Mouse (Mus musculus): ENCODE results near the gene Nuak1. TPM values are rescaled to one million over a fixed set of nuclear protein-coding genes. Genes with fewer than 3 reads are reported as not detected.

The Nuak1 gene
- polyA plus RNA-seq, 1 experiment from 2014 or later: 1.2 TPM

GRCm38 (mm10) chr10:84467555-84468164, 27.3 kb upstream of the Nuak1 start:
- peaks cover 12% of the 10 kb centered on the region; the same call in 1 of the 2 replicates for H3K4me1 ChIP-seq
- H3K9me3 ChIP-seq (replicated peaks): no peaks in the 10 kb centered on the region
- H3K27me3 ChIP-seq (ENCODE audit: low read depth, poor library complexity, severe bottlenecking): no peaks in the 10 kb centered on the region
- no peak for DNase-seq (ENCODE audit: low spot score)
- 42% methylated on average over 6 of the region's 6 CpGs for WGBS
- H3K27ac ChIP-seq: no peak overlapping the region
- no peak overlapping the region for H3K4me3 ChIP-seq
- H3K36me3 ChIP-seq: no peaks in the 10 kb centered on the region

GRCm38 (mm10) chr10:84465511-84465910, 25.1 kb upstream of the Nuak1 start:
- no peak for DNase-seq (ENCODE audit: low spot score)
- Histone ChIP-seq H3K27me3 (ENCODE audit: low read depth, poor library complexity, severe bottlenecking) (no peaks in the 10 kb centered on the region), H3K4me3 (no peak overlapping the region), H3K27ac (no peak overlapping the region), H3K9me3 (replicated peaks) (no peaks in the 10 kb centered on the region), H3K36me3 (no peaks in the 10 kb centered on the region), H3K4me1 (peaks cover 12% of the 10 kb centered on the region; the same call in 1 of the 2 replicates)
- 86% methylated on average over 4 of the region's 4 CpGs for WGBS

GRCm38 (mm10) chr10:84460420-84461101, 20.2 kb upstream of the Nuak1 start:
- H3K4me1 ChIP-seq: 0 out of 2 replicates have a peak, but pooled peaks cover 3% of the 10 kb centered on the region
- DNase-seq (ENCODE audit: low spot score): no peak
- no peaks in the 10 kb centered on the region for H3K9me3 ChIP-seq (replicated peaks)
- no peak overlapping the region for H3K27ac ChIP-seq
- H3K36me3 ChIP-seq: no peaks in the 10 kb centered on the region
- H3K27me3 ChIP-seq (ENCODE audit: low read depth, poor library complexity, severe bottlenecking): no peaks in the 10 kb centered on the region
- H3K4me3 ChIP-seq: no peak overlapping the region
- WGBS: 78% methylated on average over 8 of the region's 8 CpGs

- 86% methylated on average over 5 of the region's 5 CpGs for WGBS
- H3K36me3 ChIP-seq: no peaks in the 10 kb centered on the region
- no peaks in the 10 kb centered on the region for H3K27me3 ChIP-seq (ENCODE audit: low read depth, poor library complexity, severe bottlenecking)
- H3K4me1 ChIP-seq: no peaks in the 10 kb centered on the region
- DNase-seq (ENCODE audit: low spot score): no peak
- H3K27ac ChIP-seq: no peak overlapping the region
- H3K9me3 ChIP-seq (replicated peaks): no peaks in the 10 kb centered on the region
- H3K4me3 ChIP-seq: no peak overlapping the region
Observed at GRCm38 (mm10) chr10:84458094-84458493, 17.7 kb upstream of the Nuak1 start.

DNA sequence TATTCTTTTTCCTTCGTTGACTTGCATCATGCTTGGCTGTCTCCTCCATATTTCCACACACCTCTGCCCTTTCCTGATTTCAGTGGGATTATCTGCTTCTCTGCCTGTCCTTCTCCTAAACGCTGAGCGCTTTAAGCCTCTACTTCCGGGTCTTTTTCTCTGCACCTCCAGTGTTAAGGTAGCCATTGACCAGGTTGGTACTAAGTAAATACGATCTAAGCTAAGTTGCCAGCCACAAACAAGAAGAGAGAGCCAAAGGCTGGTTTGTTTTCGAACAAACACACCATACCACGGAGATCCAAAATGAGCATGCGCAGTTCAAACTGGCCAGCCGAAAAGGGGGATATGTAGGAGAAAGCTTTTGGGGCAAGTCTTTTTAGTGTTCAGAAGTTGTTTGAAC, 17.1 kb upstream of the Nuak1 start:
- H3K27ac ChIP-seq: no peak overlapping the region
- H3K9me3 ChIP-seq (replicated peaks): no peaks in the 10 kb centered on the region
- H3K36me3 ChIP-seq: no peaks in the 10 kb centered on the region
- no peaks in the 10 kb centered on the region for H3K4me1 ChIP-seq
- no peak for DNase-seq (ENCODE audit: low spot score)
- WGBS: 88% methylated on average over 9 of the region's 9 CpGs
- H3K4me3 ChIP-seq: no peak overlapping the region
- no peaks in the 10 kb centered on the region for H3K27me3 ChIP-seq (ENCODE audit: low read depth, poor library complexity, severe bottlenecking)

- H3K4me1 ChIP-seq: peaks cover 2% of the 10 kb centered on the region; the same call in 1 of the 2 replicates
- no peaks in the 10 kb centered on the region for H3K9me3 ChIP-seq (replicated peaks)
- 71% methylated on average over 9 of the region's 9 CpGs for WGBS
- H3K27ac ChIP-seq: no peak overlapping the region
- no peaks in the 10 kb centered on the region for H3K27me3 ChIP-seq (ENCODE audit: low read depth, poor library complexity, severe bottlenecking)
- no peaks in the 10 kb centered on the region for H3K36me3 ChIP-seq
- no peak overlapping the region for H3K4me3 ChIP-seq
- DNase-seq (ENCODE audit: low spot score): no peak
Observed at GRCm38 (mm10) chr10:84456632-84457320, 16.4 kb upstream of the Nuak1 start.

DNA sequence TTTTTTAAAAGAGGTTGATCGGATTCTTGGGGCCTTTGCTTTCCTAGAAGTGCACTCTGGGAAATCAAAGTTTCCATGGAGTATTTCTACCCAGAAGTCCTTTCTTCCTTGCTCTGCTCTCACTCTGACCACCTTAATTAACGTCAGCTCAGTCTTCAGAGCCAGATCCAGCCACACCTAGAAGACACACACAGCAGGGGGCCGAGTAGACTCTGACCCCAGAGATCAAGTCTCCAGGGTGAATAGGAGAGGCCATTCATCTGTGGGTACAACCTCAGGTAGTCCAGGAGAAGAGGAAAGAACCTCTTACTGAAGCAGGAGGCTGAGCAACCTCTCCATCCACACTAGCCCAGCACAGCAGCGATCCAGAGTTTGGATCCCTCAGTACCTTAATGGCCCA, 11.5 kb upstream of the Nuak1 start:
- H3K4me3 ChIP-seq: no peak overlapping the region
- no peak overlapping the region for H3K27ac ChIP-seq
- H3K9me3 ChIP-seq (replicated peaks): no peaks in the 10 kb centered on the region
- 74% methylated on average over 4 of the region's 4 CpGs for WGBS
- no peaks in the 10 kb centered on the region for H3K36me3 ChIP-seq
- H3K27me3 ChIP-seq (ENCODE audit: low read depth, poor library complexity, severe bottlenecking): no peaks in the 10 kb centered on the region
- H3K4me1 ChIP-seq: peaks cover 10% of the 10 kb centered on the region; the same call in 1 of the 2 replicates
- DNase-seq (ENCODE audit: low spot score): no peak

DNA sequence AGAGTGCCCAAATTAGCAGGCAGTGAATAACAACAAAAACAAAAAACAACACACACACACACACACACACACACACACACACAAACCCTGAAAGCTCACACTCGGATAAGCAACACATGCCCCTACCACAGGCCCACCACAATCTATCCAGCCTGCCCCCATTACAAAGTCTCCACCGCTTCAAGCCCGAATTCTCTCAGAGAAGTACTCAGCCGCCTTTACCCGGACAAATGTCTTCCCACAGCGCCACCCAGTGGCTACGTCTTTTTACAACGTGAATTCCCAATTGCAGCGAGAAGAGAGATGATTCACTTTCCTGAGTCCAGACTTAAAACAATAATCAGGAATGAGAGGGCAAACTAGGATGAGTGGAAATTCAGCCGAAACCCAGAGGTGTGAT, 10.3 kb upstream of the Nuak1 start:
- Histone ChIP-seq H3K4me3 (no peak overlapping the region), H3K36me3 (no peaks in the 10 kb centered on the region), H3K9me3 (replicated peaks) (no peaks in the 10 kb centered on the region), H3K27ac (no peak overlapping the region), H3K27me3 (ENCODE audit: low read depth, poor library complexity, severe bottlenecking) (no peaks in the 10 kb centered on the region), H3K4me1 (peaks cover 10% of the 10 kb centered on the region; the same call in 1 of the 2 replicates)
- peak; percentile 90 for DNase-seq (ENCODE audit: low spot score)
- 2% methylated on average over 10 of the region's 10 CpGs for WGBS

- H3K27me3 ChIP-seq (ENCODE audit: low read depth, poor library complexity, severe bottlenecking): no peaks in the 10 kb centered on the region
- H3K36me3 ChIP-seq: no peaks in the 10 kb centered on the region
- H3K27ac ChIP-seq: 0 out of 2 replicates have a peak overlapping the region, but pooled peaks have one; percentile 47
- peaks cover 10% of the 10 kb centered on the region; the same call in 1 of the 2 replicates for H3K4me1 ChIP-seq
- DNase-seq (ENCODE audit: low spot score): no peak
- no peak overlapping the region for H3K4me3 ChIP-seq
- H3K9me3 ChIP-seq (replicated peaks): no peaks in the 10 kb centered on the region
- WGBS: 71% methylated on average over 8 of the region's 8 CpGs
Observed at GRCm38 (mm10) chr10:84449733-84450132, 9.3 kb upstream of the Nuak1 start.

DNA sequence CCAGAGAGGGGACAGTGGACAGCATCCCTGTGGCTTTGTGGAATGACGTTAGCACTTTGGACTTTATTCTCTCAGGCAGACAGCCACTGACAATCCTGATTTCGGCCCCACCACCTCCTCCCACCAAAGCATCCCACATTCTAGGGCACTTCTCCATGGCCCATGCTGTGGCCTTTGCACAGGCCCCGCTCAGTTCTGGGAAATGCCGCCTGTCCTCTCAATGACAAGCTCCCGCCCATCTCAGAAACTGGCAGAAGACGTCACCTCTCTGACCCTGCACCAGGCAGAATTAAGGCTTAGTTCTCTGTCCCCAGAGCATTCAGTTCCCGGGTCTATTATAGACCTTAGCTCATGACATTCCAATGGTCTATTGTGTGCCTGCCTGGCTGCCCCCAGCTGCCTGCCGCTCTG, 7.0 kb upstream of the Nuak1 start:
- Histone ChIP-seq H3K4me1 (peaks cover 21% of the 10 kb centered on the region), H3K9me3 (replicated peaks) (no peaks in the 10 kb centered on the region), H3K27me3 (ENCODE audit: low read depth, poor library complexity, severe bottlenecking) (no peaks in the 10 kb centered on the region), H3K4me3 (no peak overlapping the region), H3K36me3 (no peaks in the 10 kb centered on the region), H3K27ac (peak overlapping the region; percentile 16; the same call in 1 of the 2 replicates)
- DNase-seq (ENCODE audit: low spot score): no peak
- WGBS: 63% methylated on average over 8 of the region's 8 CpGs

- DNase-seq (ENCODE audit: low spot score): no peak
- 88% methylated on average over 6 of the region's 6 CpGs for WGBS
- Histone ChIP-seq H3K36me3 (no peaks in the 10 kb centered on the region), H3K27ac (peak overlapping the region; percentile 16; the same call in 1 of the 2 replicates), H3K4me3 (no peak overlapping the region), H3K4me1 (peaks cover 26% of the 10 kb centered on the region), H3K27me3 (ENCODE audit: low read depth, poor library complexity, severe bottlenecking) (no peaks in the 10 kb centered on the region), H3K9me3 (replicated peaks) (no peaks in the 10 kb centered on the region)
Observed at GRCm38 (mm10) chr10:84446661-84447060, 6.3 kb upstream of the Nuak1 start.

- Histone ChIP-seq H3K4me1 (peaks cover 44% of the 10 kb centered on the region), H3K4me3 (no peak overlapping the region), H3K36me3 (no peaks in the 10 kb centered on the region), H3K27me3 (ENCODE audit: low read depth, poor library complexity, severe bottlenecking) (peaks cover under 1% of the 10 kb centered on the region), H3K27ac (no peak overlapping the region), H3K9me3 (replicated peaks) (no peaks in the 10 kb centered on the region)
- WGBS: 82% methylated on average over 9 of the region's 9 CpGs
- DNase-seq (ENCODE audit: low spot score): no peak
Observed at GRCm38 (mm10) chr10:84444396-84444795, 4.0 kb upstream of the Nuak1 start.

- DNase-seq (ENCODE audit: low spot score): peak; percentile 43
- 11% methylated on average over 11 of the region's 11 CpGs for WGBS
- H3K27me3 ChIP-seq (ENCODE audit: low read depth, poor library complexity, severe bottlenecking): peaks cover 13% of the 10 kb centered on the region
- H3K9me3 ChIP-seq (replicated peaks): no peaks in the 10 kb centered on the region
- peaks cover 61% of the 10 kb centered on the region for H3K4me1 ChIP-seq
- H3K4me3 ChIP-seq: peak overlapping the region; percentile 87
- H3K27ac ChIP-seq: peak overlapping the region; percentile 100
- no peaks in the 10 kb centered on the region for H3K36me3 ChIP-seq
Observed at GRCm38 (mm10) chr10:84441846-84442245, 1.4 kb upstream of the Nuak1 start.
